Mouse (Mus musculus) adrenal gland, postnatal 14 days (tissue): Measurements from ENCODE around the gene Pcp4. TPM values are rescaled to one million over a fixed set of nuclear protein-coding genes. Genes with fewer than 3 reads are reported as not detected.
A peak's percentile ranks its signal among the peaks of the same experiment; 100 is the strongest.
"Not testable (repeated sequence)": the region's sequence is repeated elsewhere in the genome, so short reads cannot be mapped to it uniquely, and the experiment has no call there.

Experiments used
- DNase-seq: peaks from one replicate; pipeline ENCODE4 v3.0.0; 2021; ENCODE audit warnings: mixed read lengths
- long read RNA-seq, 2 experiments: library from polyadenylated mRNA; stranded (forward); transcript quantifications; one replicate each; pipeline ENCODE4 v2.0.0; 2021
- total RNA-seq: library from RNA; stranded (reverse); gene quantifications from 2 replicates; pipeline ENCODE4 v1.2.3, GENCODE M21; 2021

Pcp4 gene
- total RNA-seq, result 15.0 and 21.1 TPM in 2 replicates
- long read RNA-seq, experiment 1, transcript Pcp4-201 (3 exons, 641 nt), result major isoform, 28 of 32 reads
- long read RNA-seq, experiment 1, partial matches to known transcripts, result 4 of 32 reads
- long read RNA-seq, experiment 1, other reads (novel, unspliced or antisense), result 0 of 32 reads
- long read RNA-seq, experiment 2, transcript Pcp4-201 (3 exons, 641 nt), result major isoform, 24 of 26 reads
- long read RNA-seq, experiment 2, partial matches to known transcripts, result 1 of 26 reads
- long read RNA-seq, experiment 2, other reads (novel, unspliced or antisense), result 1 of 26 reads

DNA sequence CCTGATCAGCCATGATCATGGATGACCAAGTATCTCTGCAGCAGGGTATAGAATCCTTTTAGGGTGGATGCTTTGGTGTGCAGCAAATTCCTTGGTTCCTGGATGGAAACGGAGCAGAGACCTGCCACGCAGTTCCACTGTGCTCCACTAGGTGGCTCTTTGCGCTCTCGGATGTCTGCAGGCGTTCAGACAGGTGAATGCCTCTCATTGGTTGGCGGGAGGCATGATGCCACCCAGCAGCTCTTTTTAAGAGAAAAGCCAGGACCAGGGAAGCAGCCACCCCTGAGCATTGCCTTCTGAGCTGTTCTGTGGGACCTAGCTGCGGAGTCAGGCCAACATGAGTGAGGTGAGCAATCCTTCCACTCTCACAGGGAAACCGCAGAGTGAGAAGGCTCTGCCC lies at the start of gene Pcp4:
Gene Pcp4 (plus strand): TSS at position 162 of the 400 bp plus-strand sequence.
- DNase-seq, result peak; percentile 73

DNA sequence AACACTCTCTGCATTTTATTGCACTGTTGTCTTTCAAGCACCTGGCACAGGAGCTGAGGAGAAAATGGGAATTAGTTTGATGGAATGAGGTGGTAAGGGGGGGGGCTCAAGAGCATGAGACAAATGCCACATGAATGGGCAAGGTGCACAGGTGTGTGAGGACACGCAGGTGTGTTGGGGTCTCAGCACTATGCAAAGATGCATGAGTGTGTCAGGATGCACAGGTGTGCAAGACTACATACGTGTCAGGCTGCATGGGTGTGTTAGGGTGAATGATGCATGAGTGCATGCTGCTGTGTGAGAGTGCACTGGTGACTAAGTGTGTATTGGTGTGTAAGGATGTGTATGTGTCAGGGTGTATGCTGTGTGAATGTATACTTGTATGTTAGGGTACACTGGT lies 42.4 kb upstream of the Pcp4 start:
- no peak for DNase-seq

DNA sequence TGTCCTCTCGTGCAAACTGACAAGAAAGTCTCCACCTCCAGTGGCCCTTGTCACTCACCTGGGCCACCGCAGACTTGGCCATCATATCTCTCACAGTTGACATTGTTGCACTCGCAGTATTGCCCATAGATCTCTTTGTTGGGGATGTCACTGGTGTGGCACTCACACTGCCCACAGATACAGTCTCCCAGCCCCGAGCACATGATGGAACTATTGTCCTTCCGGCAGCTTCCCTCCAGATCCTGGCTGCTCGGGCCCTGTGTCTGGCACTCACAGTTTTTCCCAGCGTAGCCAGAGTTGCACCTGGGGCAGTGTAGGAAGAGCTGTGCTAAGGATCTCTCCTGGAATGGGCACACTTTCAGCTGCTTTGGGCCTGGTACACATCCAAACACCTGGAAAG lies 40.7 kb upstream of the Pcp4 start:
- DNase-seq, result no peak

DNA sequence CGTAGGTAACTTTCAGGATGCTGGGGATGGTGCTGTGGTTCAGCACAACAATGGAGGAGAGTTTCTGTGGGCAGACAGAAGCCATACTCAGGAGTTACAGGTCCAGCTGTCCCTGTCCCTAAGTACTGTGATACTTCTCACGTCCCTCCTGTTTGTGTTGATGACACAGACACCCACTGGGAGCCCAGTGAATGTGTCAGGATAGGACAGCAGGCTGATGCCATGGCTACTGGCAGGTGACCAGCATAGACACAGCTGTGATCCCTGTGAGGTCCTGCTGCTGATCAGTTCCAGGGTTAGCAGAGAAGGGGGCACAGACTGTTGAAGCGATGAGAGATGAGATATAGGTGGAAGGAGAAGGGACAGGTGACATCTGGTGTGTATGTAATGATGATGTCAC lies 38.4 kb upstream of the Pcp4 start:
- no peak for DNase-seq

DNA sequence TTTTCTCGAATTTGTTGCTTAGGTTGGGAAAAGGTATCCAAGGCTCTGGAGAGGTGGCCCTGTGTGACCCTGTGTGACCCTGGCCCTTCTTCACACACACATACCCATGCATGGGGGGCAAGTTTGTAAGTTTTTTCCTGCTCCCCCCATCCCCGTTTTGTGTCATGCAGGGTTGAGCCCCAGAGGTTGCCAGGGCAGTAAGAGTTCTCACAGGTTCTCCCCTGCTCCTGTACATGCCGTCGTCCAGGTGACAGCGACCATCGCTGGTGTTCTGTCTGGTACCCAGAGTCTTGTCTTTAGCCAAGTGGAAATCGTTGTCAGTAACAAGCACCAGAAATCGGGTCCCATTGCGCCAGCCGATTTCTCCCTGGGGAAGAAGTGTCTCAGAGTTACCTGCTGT lies 34.1 kb upstream of the Pcp4 start:
- DNase-seq, result no peak

DNA sequence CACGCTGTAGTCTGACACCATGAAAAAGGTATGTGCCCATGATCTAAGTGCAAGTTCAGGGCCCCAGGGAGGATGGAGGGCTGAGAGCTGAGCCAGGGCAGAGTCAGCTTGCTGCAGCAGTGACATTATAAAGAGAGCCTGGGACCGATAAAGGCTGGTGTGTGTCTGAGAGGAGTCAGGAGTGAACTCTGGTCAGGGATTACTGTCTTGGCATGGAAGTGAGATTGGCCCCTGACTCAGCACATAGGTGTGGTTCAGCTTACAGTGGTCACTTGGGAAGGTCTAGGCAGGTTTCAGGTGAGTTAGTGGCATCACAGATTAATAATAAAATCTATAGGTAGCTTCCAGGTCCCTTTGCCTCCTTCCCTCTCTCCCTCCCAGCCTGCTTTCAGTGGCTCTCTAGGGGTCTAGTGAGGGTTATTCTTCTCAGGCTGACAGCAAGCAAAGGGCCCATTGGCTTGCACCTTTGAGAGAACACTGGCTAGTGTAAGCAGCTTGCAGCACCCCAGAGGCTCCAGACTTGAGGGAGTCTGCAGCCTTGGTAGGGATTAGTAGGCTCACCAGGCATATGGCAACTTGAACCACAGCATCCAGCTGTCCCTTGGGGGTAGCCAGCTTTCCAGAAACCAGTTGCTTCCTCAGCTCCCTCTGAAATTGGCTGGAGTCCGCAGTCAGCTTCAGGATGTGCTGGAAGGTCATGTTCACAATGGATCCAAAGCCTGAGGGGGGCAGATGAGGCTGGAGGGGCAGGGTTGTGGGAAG lies 33.2 kb upstream of the Pcp4 start:
- no peak for DNase-seq

DNA sequence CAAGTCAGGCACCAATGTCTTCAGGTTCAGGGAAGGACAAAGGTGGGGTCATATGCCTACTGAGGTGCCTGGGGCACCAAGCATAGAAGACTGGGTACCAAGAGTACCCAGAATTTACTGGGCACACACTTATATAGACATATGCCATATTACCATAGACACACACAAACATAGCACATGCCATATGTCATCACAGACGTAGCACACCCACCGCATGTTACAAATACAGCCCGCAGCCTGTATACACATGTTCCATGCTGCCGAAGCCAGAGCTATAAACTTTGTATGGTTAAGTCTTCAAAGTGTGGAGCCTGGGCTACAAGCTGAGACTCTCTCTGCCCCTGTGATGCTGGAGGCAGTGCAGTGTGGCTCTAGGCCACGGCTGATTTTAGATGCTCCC lies 28.5 kb upstream of the Pcp4 start:
- no peak for DNase-seq

DNA sequence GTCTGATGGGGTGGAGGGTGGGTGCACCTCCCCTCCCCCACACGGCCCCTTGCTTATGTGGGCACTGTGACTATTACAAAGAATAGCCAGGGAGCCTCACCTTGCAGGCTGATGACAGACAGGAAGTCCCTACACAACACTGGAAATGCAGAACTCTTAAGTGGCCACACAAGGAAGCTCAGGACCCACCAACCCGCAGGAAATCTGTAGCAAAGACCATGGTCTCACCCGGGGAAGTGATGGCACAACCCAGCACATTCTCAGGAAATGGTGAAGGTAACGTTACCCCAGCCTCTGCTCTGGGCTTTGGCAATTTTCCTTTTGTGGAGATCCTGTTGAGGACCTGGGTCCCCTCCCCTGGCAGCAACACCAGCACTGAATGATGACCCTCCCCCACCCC lies 27.7 kb upstream of the Pcp4 start:
- no peak for DNase-seq

DNA sequence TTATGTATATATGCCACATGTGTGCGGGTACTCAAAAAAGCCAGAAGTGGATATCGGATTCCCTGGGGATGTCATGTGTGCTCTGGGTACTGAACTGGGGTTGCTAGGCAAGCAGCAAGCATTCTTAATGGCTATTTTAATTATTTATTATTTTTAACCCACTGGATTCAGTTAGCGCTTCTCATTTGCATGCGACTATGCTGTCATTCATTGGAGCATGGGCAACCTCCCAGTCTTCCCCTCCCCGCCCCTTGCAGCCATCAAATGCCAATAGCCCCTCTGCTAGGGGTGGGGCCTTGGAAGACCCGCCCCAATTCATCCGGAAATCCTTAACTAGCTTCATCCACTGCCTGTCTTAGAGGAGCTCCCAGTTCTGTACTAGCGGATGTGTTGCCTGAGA lies 26.5 kb upstream of the Pcp4 start:
- no peak for DNase-seq

DNA sequence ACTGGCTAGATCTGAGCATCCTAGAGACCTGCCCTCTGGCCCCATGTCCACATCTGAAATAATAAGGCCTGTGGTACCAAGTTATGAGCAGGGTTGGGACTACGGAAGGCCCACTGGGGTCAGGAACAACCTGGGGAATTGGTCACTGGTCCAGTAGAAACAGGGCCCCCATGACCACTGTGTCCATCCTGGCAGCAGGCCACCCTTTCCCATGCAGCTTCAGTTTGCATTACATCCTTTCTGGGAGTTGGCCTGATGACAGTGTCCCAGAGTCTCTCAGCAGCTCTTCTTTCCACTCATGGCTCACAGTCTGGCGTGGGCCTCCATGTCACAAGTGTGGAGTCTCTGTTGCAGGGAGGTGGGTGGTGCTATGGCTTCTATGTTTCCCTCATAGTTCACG lies 25.6 kb upstream of the Pcp4 start:
- no peak for DNase-seq

DNA sequence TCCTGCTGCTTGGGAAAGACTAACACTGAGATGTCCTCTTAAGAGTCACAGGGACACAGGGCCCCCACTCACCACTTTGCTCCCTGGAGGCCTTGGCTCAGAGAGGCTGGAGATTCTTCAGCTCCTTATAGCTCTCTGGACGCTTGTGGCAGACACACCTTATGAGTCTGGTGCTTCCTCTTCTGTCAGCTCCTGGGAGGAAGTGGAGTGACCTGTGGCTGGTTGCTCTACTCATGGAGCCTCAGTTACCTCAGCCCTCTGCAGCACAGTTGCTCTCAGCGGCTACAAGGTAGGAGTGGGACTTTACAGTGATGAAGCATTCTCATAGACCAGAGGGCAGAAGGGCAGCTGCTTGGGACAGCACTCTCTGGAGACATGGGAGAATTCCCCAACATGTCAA lies 23.9 kb upstream of the Pcp4 start, which contains the start of gene Itgb2l:
Gene Itgb2l (minus strand): TSS at position 152 of the 400 bp plus-strand sequence.
- DNase-seq, result no peak

DNA sequence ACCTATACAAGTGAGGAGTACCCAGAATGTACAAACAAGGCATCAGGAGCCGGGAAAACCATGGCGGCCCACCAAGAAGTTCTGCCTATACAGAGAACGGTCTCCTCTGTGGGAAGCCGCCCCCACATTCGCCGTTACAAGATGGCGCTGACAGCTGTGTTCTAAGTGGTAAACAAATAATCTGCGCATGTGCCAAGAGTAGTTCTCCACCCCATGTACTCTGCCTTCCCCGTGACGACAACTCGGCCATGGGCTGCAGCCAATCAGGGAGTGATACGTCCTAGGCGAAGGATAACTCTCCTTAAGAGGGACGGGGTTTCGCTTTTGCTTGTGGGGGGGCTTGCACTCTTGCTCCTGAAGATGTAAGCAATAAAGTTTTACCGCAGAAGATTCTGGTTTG lies 16.5 kb upstream of the Pcp4 start:
- not testable (repeated sequence) for DNase-seq

DNA sequence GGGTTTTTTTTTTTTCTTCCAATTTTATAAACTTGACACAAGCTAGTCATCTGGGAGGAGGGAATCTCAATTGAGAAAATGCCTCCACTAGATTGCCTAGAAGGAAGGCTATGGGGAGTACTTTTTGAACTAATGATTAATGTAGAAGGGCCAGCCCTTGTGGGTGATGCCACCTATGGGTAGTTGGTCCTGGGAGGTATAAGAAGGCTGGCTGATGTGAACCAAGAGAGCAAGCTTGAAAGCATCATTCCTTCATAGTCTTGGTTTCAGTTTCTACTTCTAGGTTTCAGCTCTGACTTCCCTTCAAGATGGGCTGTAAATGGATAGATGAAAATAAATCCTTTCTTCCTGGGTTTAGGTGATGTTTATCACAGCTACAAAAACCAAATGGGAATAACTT lies 13.3 kb upstream of the Pcp4 start:
- DNase-seq, result no peak

DNA sequence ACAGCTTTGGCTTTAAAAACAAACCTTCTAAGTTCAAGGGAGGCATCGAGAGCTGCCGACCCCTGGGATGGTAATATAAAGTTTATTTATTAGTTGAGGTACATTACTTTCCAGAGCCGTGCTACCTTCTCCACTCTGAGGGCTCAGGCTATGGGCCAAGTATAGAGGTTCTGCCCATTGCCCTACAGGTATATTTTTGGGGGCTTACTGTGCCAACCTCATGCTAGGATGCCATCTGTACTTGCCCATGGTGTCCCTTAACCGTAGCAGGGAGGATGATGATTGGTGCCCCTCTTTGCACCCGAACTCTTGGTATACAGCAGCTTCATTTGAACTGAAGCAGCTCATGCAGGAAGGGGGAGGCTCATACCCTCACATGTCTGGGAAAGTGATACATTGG lies 9.8 kb upstream of the Pcp4 start:
- DNase-seq, result no peak

DNA sequence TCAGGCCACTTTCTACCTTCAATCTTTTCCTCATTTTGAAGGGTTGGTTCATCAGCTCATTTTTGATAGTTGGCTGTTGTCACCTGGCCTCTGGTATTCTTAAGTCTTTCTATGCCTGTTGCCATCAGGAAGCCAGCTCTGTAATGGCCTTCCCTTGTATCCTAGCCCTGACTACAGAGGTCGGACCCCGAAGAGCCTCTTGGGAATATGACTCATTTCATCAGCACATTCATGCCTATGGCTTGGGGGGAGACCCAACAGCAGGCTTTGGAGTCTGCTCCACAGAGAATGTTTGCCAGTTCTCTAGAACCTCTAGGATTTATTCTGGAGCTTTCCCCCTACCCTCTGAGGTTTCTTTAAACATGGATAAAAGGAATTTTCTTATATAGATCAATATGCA lies 8.1 kb upstream of the Pcp4 start:
- DNase-seq, result no peak

DNA sequence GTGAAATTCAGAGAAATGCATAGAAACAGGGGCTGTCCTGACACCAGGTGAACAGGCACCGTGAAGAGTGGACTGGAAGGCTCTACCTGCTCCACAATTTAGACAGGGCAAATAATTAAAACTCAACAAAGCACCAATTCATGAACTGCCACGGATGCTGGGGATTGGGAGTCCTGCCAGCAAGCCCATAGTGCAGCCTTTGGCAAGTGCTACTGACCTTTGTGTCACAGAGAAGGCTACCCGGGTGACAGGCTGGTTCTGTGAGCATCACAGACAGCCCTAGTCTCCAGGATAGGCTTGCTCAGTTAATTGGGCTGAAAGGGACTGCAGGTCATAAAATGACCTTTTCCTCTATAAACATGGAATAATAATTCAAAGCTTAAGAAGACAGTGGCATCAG lies 6.6 kb upstream of the Pcp4 start:
- DNase-seq, result no peak

DNA sequence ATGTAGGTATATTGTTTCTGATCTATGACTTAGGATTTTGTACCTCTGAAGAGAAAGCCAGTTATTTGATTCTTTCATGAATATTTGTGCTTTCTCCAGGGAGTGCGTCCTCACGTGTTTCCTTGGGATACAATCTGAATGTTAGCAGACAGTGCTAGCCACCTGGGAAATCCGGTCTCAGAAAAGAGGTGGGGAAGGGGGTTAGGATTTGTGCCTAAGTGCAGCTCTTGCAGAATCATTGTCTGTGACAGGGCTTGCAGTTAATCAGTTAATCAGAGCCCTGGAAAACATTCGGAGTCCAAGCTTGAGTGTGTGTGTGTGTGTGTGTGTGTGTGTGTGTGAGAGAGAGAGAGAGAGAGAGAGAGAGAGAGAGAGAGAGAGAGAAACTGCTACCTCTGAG lies 605 bp downstream of the Pcp4 start:
- no peak for DNase-seq

DNA sequence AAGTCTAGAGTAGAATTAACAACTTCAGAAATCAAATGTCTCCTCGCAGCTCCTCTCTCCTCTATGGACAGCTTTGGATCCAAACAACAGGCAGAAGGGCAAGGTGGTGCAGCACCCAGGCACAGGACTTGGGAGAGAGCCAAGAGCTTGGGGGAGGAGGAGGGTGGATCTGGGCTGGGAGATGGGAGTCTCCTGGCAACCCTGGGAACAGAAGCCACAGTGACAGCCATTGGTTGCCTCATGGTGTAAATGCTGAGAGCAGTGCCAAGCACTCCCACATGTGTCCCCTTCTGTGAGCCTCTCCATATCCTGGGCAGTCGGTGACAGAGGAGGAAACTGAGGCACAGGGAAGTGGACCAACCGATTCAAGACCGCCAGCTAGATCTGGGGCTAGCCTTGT lies 1.3 kb downstream of the Pcp4 start:
- DNase-seq, result peak; percentile 66

DNA sequence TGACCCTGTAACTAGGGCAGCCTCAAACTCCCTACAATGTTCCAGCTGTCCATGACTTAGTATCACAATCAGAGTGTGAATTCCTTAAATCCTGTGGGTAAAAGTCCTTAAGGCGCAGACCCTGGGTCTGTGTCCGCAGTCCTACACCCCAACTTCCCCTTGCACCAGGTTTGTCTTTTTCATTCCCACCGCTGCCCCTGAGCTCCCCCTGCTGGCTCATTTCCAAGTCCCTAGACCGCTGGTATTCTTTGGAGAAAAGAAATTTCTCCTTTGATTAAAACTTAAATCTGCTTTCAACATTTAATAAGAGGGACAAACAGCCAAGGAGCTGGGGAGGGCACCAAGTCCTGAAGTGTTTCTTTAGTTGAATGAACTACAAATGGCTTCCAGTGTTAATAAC lies 2.2 kb downstream of the Pcp4 start:
- DNase-seq, result peak; percentile 13

DNA sequence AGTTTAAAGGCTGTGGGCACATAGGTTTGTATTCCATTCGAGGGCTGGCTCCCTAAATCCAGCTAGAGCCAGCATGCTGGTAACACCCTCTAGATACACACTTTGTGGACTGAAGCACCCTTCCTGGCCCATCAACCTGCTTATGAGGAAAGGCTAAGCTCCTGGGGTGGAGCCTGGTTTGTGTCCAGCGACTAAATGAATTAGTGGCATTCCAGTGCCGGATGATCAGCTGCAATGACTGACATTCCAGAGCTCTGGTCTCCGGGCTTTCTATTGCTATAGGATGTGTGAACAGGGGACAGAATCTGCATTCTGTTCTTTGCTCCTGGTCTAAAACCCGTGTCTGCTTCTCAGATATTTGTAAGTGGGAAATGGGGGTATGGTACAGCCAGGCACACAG lies 5.0 kb downstream of the Pcp4 start:
- DNase-seq, result no peak

DNA sequence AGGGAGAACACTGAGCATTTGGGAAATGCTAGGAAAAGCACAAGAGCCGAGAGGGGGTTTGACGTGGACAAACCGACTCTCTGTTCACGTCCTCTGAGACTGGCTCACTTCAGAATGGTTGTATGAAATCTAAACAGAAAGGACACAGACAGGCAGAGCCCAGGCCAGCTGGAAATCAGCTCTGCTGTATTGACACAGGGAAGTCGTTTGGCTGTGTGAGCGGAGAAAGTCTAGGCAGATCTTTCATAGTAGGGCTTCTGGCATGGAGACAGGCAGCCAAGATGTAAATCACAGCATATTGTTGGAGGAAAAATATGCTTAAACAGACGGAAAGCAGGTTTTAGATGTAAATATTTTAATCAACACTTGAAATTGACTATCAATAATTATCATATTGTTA lies 5.4 kb downstream of the Pcp4 start:
- no peak for DNase-seq

DNA sequence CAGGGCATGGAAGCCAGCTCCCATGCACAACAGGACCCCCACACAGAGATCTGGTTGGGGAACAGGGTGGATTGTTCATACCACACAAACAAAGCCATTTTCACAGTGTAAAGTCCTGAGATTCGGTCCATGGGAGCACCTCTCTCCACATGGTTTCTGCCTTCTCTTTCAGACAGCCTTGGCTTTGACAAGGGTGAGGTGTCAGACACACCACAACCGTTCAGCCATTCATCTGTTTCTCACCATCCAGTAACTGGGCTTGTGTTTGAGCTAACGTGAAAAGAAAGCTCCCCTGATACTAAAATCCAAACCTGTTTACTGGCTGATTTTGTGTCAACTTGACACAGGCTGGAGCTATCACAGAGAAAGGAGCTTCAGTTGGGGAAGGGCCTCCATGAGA lies 6.8 kb downstream of the Pcp4 start:
- DNase-seq, result no peak

DNA sequence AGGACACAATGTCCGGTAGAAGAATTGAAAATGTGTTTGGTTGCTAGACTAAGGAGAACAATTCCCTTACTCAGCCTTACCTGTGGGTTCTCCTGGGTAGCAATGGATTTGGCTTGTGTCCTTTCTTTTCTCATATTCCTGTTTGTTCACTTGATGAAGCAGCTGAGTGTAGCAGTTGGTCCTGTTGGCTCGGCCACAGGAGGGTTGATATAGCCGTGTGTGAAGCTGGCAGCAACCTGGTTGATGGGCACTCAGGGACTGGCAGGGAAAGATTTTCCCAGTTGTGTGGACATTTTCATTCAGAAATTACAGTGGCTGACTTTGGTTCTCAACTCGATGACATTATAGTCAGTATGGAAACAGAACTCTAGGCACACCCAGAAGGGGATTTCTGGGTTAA lies 14.4 kb downstream of the Pcp4 start:
- no peak for DNase-seq

DNA sequence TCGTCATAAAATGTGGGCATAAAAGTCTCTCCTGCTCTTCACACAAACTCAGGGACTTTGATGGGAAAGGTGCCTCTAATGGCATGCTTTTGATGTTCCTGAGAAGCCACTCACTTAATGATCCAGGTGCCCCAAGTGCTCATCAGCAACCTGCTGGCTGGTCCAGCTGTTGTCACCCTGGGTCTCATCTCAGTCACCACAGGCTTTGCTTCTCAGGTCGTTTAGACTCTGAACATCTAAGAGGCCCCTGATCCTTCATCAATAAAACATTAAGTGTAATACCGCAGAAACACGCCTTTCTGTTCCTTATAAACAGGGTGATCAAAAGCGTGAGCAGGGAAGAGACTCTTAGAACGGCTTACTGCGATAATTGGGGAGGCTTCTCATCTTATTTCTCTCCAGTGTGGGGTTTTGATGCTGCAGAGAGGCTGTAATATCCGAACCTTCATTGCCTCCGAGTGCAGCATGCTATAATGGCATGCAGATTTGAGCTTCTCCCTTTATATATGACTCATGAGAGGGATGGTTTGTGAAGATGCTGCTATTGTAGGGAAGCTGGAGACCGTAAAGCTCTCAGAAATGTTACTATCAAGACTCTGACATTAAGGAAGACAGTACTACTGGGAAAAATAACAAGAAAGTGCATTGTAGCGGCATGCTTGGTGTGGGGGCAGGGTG lies 19.7 kb downstream of the Pcp4 start:
- no peak for DNase-seq
